In the genomic region with DNA sequence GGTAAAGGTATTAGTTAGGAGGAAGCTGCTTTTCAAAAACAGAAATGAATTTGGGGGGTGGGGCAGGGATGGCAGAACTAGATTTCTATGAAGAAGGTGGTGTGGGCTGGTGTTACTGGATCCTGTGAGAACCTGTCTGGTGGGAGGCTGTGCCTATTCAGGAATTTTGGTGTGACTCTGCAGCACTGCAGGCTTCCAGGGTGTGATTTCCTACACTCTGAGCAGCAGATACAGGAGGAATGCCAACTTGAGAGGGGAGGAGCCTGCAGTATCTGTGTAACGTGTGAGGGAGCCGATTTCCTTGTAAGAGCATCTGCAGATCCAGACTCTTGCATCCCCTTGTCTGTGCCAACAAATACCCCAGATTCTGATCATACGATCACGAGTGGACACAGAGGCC, we compare ENCODE assay signal across 15 mouse cellular contexts.
DNase-seq lines count a peak whose midpoint lies in the region; ATAC-seq and TF ChIP-seq lines count a peak whose summit lies in the region.
"Had no signal": no experiment of that assay in that cellular context is flagged by ENCODE, and none has a peak within 500 bp of the region (broad histone marks: within the 10 kb centered on the region; RNA-seq: fewer than 3 reads in every experiment).

No protein-coding gene starts in this region.

- H3K4me1 ChIP-seq in heart, adult 2 months (ENCODE audit: control insufficient read depth, insufficient read depth, low read length): peaks cover 25% of the 10 kb centered on the region
- no peaks in the 10 kb centered on the region for H3K4me1 ChIP-seq in midbrain, embryonic 11.5 days (ENCODE audit: control insufficient read depth, insufficient read depth, low read length)
- H3K4me1 ChIP-seq in midbrain, embryonic 15.5 days: no peaks in the 10 kb centered on the region
- H3K4me1 ChIP-seq: embryonic facial prominence, embryonic 10.5 days had no signal

- no peak for TF ChIP-seq EP300 in heart, adult 2 months (IDR thresholded peaks at IDR 0.05; ENCODE audit: insufficient read depth, low read depth, low read length)

- H3K9me3 ChIP-seq in midbrain, embryonic 11.5 days (ENCODE audit: control insufficient read depth, low read length): no peaks in the 10 kb centered on the region
- H3K9me3 ChIP-seq in midbrain, embryonic 15.5 days: no peaks in the 10 kb centered on the region
- H3K9me3 ChIP-seq: embryonic facial prominence, embryonic 10.5 days; G1E; lung, embryonic 15.5 days had no signal

- no peak for ATAC-seq in midbrain, embryonic 11.5 days (ENCODE audit: low FRiP score)
- ATAC-seq in midbrain, embryonic 15.5 days (replicated peaks): no peak
- no peak for ATAC-seq in megakaryocyte-erythroid progenitor cell, adult 5-6 weeks (replicated peaks; ENCODE audit: low FRiP score, low TSS enrichment, poor library complexity, severe bottlenecking)

- intact Hi-C loops in heart, adult 2 months (cut with DNase I): loop anchor here (2.0 to 5.0 kb wide), 2 partner anchors 29 to 115 kb away; no protein-coding TSS in a partner anchor

- H3K36me3 ChIP-seq in heart, adult 2 months (ENCODE audit: control insufficient read depth, insufficient read depth, low read length): no peaks in the 10 kb centered on the region
- no peaks in the 10 kb centered on the region for H3K36me3 ChIP-seq in midbrain, embryonic 11.5 days (ENCODE audit: control insufficient read depth, insufficient read depth, low read length)
- no peaks in the 10 kb centered on the region for H3K36me3 ChIP-seq in midbrain, embryonic 15.5 days (replicated peaks)
- H3K36me3 ChIP-seq: embryonic facial prominence, embryonic 10.5 days; G1E; lung, embryonic 15.5 days had no signal

- no peak overlapping the region for H3K27ac ChIP-seq in heart, adult 2 months
- no peak overlapping the region for H3K27ac ChIP-seq in midbrain, embryonic 11.5 days (ENCODE audit: low read depth, low read length)
- H3K27ac ChIP-seq in midbrain, embryonic 15.5 days: no peak overlapping the region
- H3K27ac ChIP-seq: embryonic facial prominence, embryonic 10.5 days; lung, embryonic 15.5 days had no signal

- no peak for TF ChIP-seq POLR2A in heart, adult 2 months (IDR thresholded peaks at IDR 0.05; ENCODE audit: insufficient read depth, low read depth, low read length)

- 25% methylated on average over 4 of the region's 4 CpGs for WGBS in heart, adult 2 months
- WGBS in midbrain, embryonic 11.5 days: 86% methylated on average over 4 of the region's 4 CpGs
- 80% methylated on average over 4 of the region's 4 CpGs for WGBS in midbrain, embryonic 15.5 days

- peak; percentile 94 for DNase-seq in heart, adult 11 months
- no peak for DNase-seq in heart, adult 2 months
- peak; percentile 60 for DNase-seq in midbrain, embryonic 11.5 days (ENCODE audit: low spot score, missing footprints)
- DNase-seq in left cerebral cortex, adult 9 months (ENCODE audit: low spot score in 2 of 2): peak; percentile 50 to 52
- peak; percentile 72 for DNase-seq in telencephalon, adult 2 months (ENCODE audit: low read depth, low spot score)
- no peak for DNase-seq in adrenal gland, postnatal 14 days
- DNase-seq: B cell, adult 2 months; cerebellum, adult 2 months; thymus, adult 2 months had no signal

- H3K4me2 ChIP-seq in midbrain, embryonic 11.5 days: no peak overlapping the region
- no peak overlapping the region for H3K4me2 ChIP-seq in midbrain, embryonic 15.5 days
- H3K4me2 ChIP-seq: lung, embryonic 15.5 days had no signal

- TF ChIP-seq CTCF in heart, adult 2 months (IDR thresholded peaks at IDR 0.05): no peak

- no peaks in the 10 kb centered on the region for H3K27me3 ChIP-seq in heart, adult 2 months (ENCODE audit: control insufficient read depth, insufficient read depth, low read length)
- no peaks in the 10 kb centered on the region for H3K27me3 ChIP-seq in midbrain, embryonic 11.5 days (ENCODE audit: control insufficient read depth, insufficient read depth, low read length)
- H3K27me3 ChIP-seq in midbrain, embryonic 15.5 days (replicated peaks): no peaks in the 10 kb centered on the region
- H3K27me3 ChIP-seq: lung, embryonic 15.5 days had no signal

- no peak overlapping the region for H3K4me3 ChIP-seq in heart, adult 2 months
- H3K4me3 ChIP-seq in midbrain, embryonic 11.5 days (ENCODE audit: low read depth, low read length): no peak overlapping the region
- no peak overlapping the region for H3K4me3 ChIP-seq in midbrain, embryonic 15.5 days
- H3K4me3 ChIP-seq: embryonic facial prominence, embryonic 10.5 days; lung, embryonic 15.5 days; myocyte had no signal

- no peak overlapping the region for H3K9ac ChIP-seq in heart, adult 2 months (ENCODE audit: low read depth, low read length)
- no peak overlapping the region for H3K9ac ChIP-seq in midbrain, embryonic 11.5 days (ENCODE audit: low read length)
- no peak overlapping the region for H3K9ac ChIP-seq in midbrain, embryonic 15.5 days
- H3K9ac ChIP-seq: lung, embryonic 15.5 days had no signal

- H3K79me2 ChIP-seq in heart, adult 2 months (replicated peaks; ENCODE audit: control insufficient read depth, insufficient read depth, low read length): no peaks in the 10 kb centered on the region

Comparison
In these comparisons a context has a peak if more than half of its experiments do, and no peak if none do; other contexts are left out.
1. DNase-seq: peak in heart, adult 11 months (single experiment), midbrain, embryonic 11.5 days (single experiment), left cerebral cortex, adult 9 months (2 of 2) and telencephalon, adult 2 months (single experiment); none in heart, adult 2 months (0 of 2) and adrenal gland, postnatal 14 days (single experiment).